Mouse (Mus musculus) kidney, adult 2 months (tissue): ENCODE data around the gene Gm12216.
"Not testable (repeated sequence)": the region's sequence is repeated elsewhere in the genome, so short reads cannot be mapped to it uniquely, and the experiment has no call there.

ENCODE experiments used
- CTCF ChIP-seq: fragments of 200-500 bp; conservative IDR thresholded peaks from 2 replicates; pipeline ENCODE4 v1.5.1; 2011; ENCODE audit warnings: low read depth, mild to moderate bottlenecking, control low read depth, low read length, moderate library complexity, mixed read lengths; ENCODE audit not compliant: insufficient read depth, insufficient read length
- POLR2A ChIP-seq: fragments of 200-500 bp; IDR thresholded peaks from one replicate; pipeline ENCODE4 v1.6.1; 2011; ENCODE audit warnings: low read depth, low read length, control low read depth

DNA sequence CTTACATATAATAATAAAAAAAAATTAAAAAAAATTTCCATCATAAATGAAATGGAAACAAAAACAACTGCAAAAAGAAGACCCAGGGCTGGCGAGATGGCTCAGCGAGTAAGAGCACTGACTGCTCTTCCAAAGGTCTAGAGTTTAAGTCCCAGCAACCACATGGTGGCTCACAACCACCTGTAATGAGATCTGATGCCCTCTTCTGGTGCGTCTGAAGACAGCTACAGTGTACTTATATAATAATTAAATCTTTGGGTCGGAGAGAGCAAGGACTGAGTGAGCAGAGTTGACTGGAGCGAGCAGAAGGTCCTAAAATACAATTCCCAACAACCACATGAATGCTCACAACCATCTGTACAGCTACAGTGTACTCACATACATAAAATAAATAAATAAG is 19.0 kb upstream of the Gm12216 start:
- not testable (repeated sequence) for TF ChIP-seq CTCF, POLR2A
